Mouse (Mus musculus) MEL (cell line): ENCODE data around the gene Plekhg1. TPM values are rescaled to one million over a fixed set of nuclear protein-coding genes. Genes with fewer than 3 reads are reported as not detected.

Experiments used
- DNase-seq: peaks from one replicate; pipeline ENCODE4 v3.0.0; 2011; ENCODE audit warnings: low read depth, low spot score
- H3K27ac ChIP-seq: 2 replicates; pipeline ENCODE4 v1.5.1; 2012; ENCODE audit warnings: low read depth, mild to moderate bottlenecking, control low read depth, low read length, moderate library complexity; ENCODE audit not compliant: control insufficient read depth
- H3K27me3 ChIP-seq, 2 experiments: fragments of 150-350 bp in 1 of 2; sonication (generic) in 1 of 2; 2 replicates each; pipeline ENCODE4 v1.6.1; 2012; ENCODE audit warnings: low read length in 2 of 2, mild to moderate bottlenecking in 2 of 2, improper control_type of control experiment in 1 of 2, moderate library complexity in 1 of 2; ENCODE audit not compliant: insufficient read depth in 2 of 2, control insufficient read depth in 1 of 2
- H3K36me3 ChIP-seq, 2 experiments: 2 replicates each; pipeline ENCODE4 v1.6.1; 2012 to 2014; ENCODE audit warnings: low read length in 2 of 2, improper control_type of control experiment in 1 of 2, inconsistent platforms in 1 of 2, mild to moderate bottlenecking in 1 of 2; ENCODE audit not compliant: insufficient read depth in 2 of 2, control insufficient read depth in 1 of 2
- H3K4me1 ChIP-seq, 2 experiments: fragments of 150-350 bp in 1 of 2; sonication (generic) in 1 of 2; 2 replicates each; pipeline ENCODE4 v1.6.1; 2012; ENCODE audit warnings: low read length in 2 of 2, improper control_type of control experiment in 1 of 2, mild to moderate bottlenecking in 1 of 2; ENCODE audit not compliant: insufficient read depth in 2 of 2, control insufficient read depth in 1 of 2
- H3K4me3 ChIP-seq, 2 experiments: fragments of 150-350 bp in 1 of 2; sonication (generic) in 1 of 2; 2 replicates each; pipeline ENCODE4 v1.5.1; 2012; ENCODE audit warnings: low read depth in 2 of 2, low read length in 2 of 2, mild to moderate bottlenecking in 2 of 2, moderate library complexity in 2 of 2, control low read depth in 1 of 2, improper control_type of control experiment in 1 of 2; ENCODE audit not compliant: control insufficient read depth in 1 of 2, insufficient read depth in 1 of 2
- H3K79me2 ChIP-seq: 2 replicates; pipeline ENCODE4 v1.6.1; 2012; ENCODE audit warnings: mild to moderate bottlenecking, low read length, moderate library complexity; ENCODE audit not compliant: control insufficient read depth, poor library complexity, insufficient read depth
- H3K9ac ChIP-seq: 2 replicates; pipeline ENCODE4 v1.6.1; 2012; ENCODE audit warnings: low read depth, mild to moderate bottlenecking, control low read depth, low read length, moderate library complexity; ENCODE audit not compliant: control insufficient read depth, poor library complexity, severe bottlenecking
- H3K9me3 ChIP-seq: fragments of 150-350 bp; sonication (generic); replicated peaks from 2 replicates; pipeline ENCODE4 v1.6.1; 2012; ENCODE audit warnings: mild to moderate bottlenecking, low read length, improper control_type of control experiment, moderate library complexity; ENCODE audit not compliant: insufficient read depth
- BHLHE40 ChIP-seq: IDR thresholded peaks from 2 replicates; pipeline ENCODE4 v1.6.1; 2012; ENCODE audit warnings: low read depth, mild to moderate bottlenecking, inconsistent platforms, low read length, improper control_type of control experiment, borderline replicate concordance
- CHD2 ChIP-seq: IDR thresholded peaks from 2 replicates; pipeline ENCODE4 v1.6.1; 2011; ENCODE audit warnings: low read length, improper control_type of control experiment
- E2F4 ChIP-seq: IDR thresholded peaks from 2 replicates; pipeline ENCODE4 v1.6.1; 2011; ENCODE audit warnings: low read depth, low read length, improper control_type of control experiment, borderline replicate concordance
- ELF1 ChIP-seq: IDR thresholded peaks from 2 replicates; pipeline ENCODE4 v1.6.1; 2014; ENCODE audit warnings: low read depth, mild to moderate bottlenecking, inconsistent platforms, low read length, improper control_type of control experiment, moderate library complexity
- GABPA ChIP-seq: IDR thresholded peaks from 2 replicates; pipeline ENCODE4 v1.6.1; 2012; ENCODE audit warnings: low read depth, mild to moderate bottlenecking, inconsistent platforms, low read length, improper control_type of control experiment, moderate library complexity
- HCFC1 ChIP-seq: IDR thresholded peaks from 2 replicates; pipeline ENCODE4 v1.6.1; 2012; ENCODE audit warnings: low read depth, mild to moderate bottlenecking, inconsistent platforms, low read length, improper control_type of control experiment, moderate library complexity
- KAT2A ChIP-seq: conservative IDR thresholded peaks from 2 replicates; pipeline ENCODE4 v1.6.1; 2012; ENCODE audit warnings: low read depth, low read length, improper control_type of control experiment, inconsistent platforms
- MAFK ChIP-seq: IDR thresholded peaks from 2 replicates; pipeline ENCODE4 v1.6.1; 2011; ENCODE audit warnings: low read depth, mild to moderate bottlenecking, low read length, improper control_type of control experiment, borderline replicate concordance
- MAX ChIP-seq: IDR thresholded peaks from 2 replicates; pipeline ENCODE4 v1.6.1; 2011; ENCODE audit warnings: low read length, improper control_type of control experiment
- MAZ ChIP-seq: IDR thresholded peaks from 2 replicates; pipeline ENCODE4 v1.6.1; 2012; ENCODE audit warnings: low read depth, mild to moderate bottlenecking, inconsistent platforms, low read length, improper control_type of control experiment
- MYC ChIP-seq: IDR thresholded peaks from 2 replicates; pipeline ENCODE4 v1.6.1; 2011; ENCODE audit warnings: low read depth, mild to moderate bottlenecking, low read length, improper control_type of control experiment, moderate library complexity
- NELFE ChIP-seq: IDR thresholded peaks from 2 replicates; pipeline ENCODE4 v1.6.1; 2011; ENCODE audit warnings: low read depth, low read length, improper control_type of control experiment
- NRF1 ChIP-seq: IDR thresholded peaks from 2 replicates; pipeline ENCODE4 v1.6.1; 2014; ENCODE audit warnings: low read depth, mild to moderate bottlenecking, inconsistent platforms, low read length, improper control_type of control experiment, moderate library complexity; ENCODE audit not compliant: poor library complexity, insufficient read depth, severe bottlenecking
- POLR2AphosphoS2 ChIP-seq: IDR thresholded peaks from 2 replicates; pipeline ENCODE4 v1.6.1; 2011; ENCODE audit warnings: low read length, improper control_type of control experiment
- RCOR1 ChIP-seq: IDR thresholded peaks from 2 replicates; pipeline ENCODE4 v1.6.1; 2012; ENCODE audit warnings: low read depth, mild to moderate bottlenecking, inconsistent platforms, low read length, improper control_type of control experiment
- SIN3A ChIP-seq: IDR thresholded peaks from 2 replicates; pipeline ENCODE4 v1.6.1; 2012; ENCODE audit warnings: low read length, improper control_type of control experiment, inconsistent platforms
- SMC3 ChIP-seq: IDR thresholded peaks from 2 replicates; pipeline ENCODE4 v1.6.1; 2011; ENCODE audit warnings: low read depth, low read length, improper control_type of control experiment
- TCF12 ChIP-seq: IDR thresholded peaks from 2 replicates; pipeline ENCODE4 v1.6.1; 2014; ENCODE audit warnings: low read depth, mild to moderate bottlenecking, inconsistent platforms, low read length, improper control_type of control experiment, moderate library complexity
- UBTF ChIP-seq: IDR thresholded peaks from 2 replicates; pipeline ENCODE4 v1.6.1; 2012; ENCODE audit warnings: low read depth, mild to moderate bottlenecking, inconsistent platforms, low read length, improper control_type of control experiment, moderate library complexity, borderline replicate concordance; ENCODE audit not compliant: insufficient read depth
- USF1 ChIP-seq: IDR thresholded peaks from 2 replicates; pipeline ENCODE4 v1.6.1; 2014; ENCODE audit warnings: low read depth, mild to moderate bottlenecking, inconsistent platforms, low read length, improper control_type of control experiment, moderate library complexity
- USF2 ChIP-seq, 2 experiments: IDR thresholded peaks; 2 replicates each; pipeline ENCODE4 v1.6.1; 2011 to 2012; ENCODE audit warnings: improper control_type of control experiment in 2 of 2, low read length in 2 of 2, borderline replicate concordance in 1 of 2, inconsistent platforms in 1 of 2, low read depth in 1 of 2, mild to moderate bottlenecking in 1 of 2; ENCODE audit not compliant: insufficient read depth in 1 of 2
- ZC3H11A ChIP-seq: IDR thresholded peaks from 2 replicates; pipeline ENCODE4 v1.6.1; 2012; ENCODE audit warnings: low read depth, mild to moderate bottlenecking, inconsistent platforms, low read length, improper control_type of control experiment
- ZKSCAN1 ChIP-seq: IDR thresholded peaks from 2 replicates; pipeline ENCODE4 v1.6.1; 2012; ENCODE audit warnings: low read depth, mild to moderate bottlenecking, inconsistent platforms, low read length, improper control_type of control experiment, moderate library complexity
- ZMIZ1 ChIP-seq: IDR thresholded peaks from 2 replicates; pipeline ENCODE4 v1.6.1; 2012; ENCODE audit warnings: low read depth, mild to moderate bottlenecking, inconsistent platforms, low read length, improper control_type of control experiment, moderate library complexity
- polyA plus RNA-seq, 2 experiments: library from polyadenylated mRNA; stranded (reverse) in 1 of 2; unstranded in 1 of 2; fragments of >175 nt in 1 of 2; fragments of >200 nt in 1 of 2; gene quantifications; 2 replicates each; pipeline versions ENCODE4 v1.2.1 to v1.2.4; 2012; ENCODE audit warnings: low replicate concordance in 2 of 2, low read depth in 1 of 2; ENCODE audit not compliant: insufficient read length in 2 of 2, insufficient read depth in 1 of 2, missing spikeins in 1 of 2
- total RNA-seq: library from RNA; depleted of rRNA; stranded (reverse); fragments of 300-350 nt; gene quantifications from 2 replicates; pipeline ENCODE4 v1.2.3, GENCODE M21; 2012

Plekhg1 gene
- total and polyA plus RNA-seq, 3 experiments = 0.01 TPM; not detected in 2

DNA sequence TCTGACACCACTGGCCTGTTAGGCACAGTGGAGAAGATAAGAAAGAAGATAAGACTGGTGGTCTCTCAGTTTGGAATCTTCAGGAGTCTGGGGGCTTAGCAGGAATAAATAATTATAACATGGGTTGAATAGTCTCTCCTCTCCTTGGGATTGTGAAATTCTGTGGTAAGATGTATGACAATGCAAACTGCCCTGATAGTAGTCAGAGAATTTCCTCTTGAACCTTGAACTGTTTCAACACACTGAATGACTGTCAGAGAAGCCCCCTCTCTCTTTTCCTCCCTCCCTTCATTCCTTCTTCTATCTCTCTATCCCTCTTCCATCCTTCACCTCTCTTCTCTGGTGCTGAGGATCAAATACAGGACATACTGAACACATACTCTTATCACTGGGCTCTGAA, 196.7 kb downstream of the Plekhg1 start:
- Histone ChIP-seq H3K4me1 (no peaks in the 10 kb centered on the region), H3K27me3 (peaks cover 0 to 3% of the 10 kb centered on the region in 2 experiments; a peak in 1 of 4 replicates), H3K9me3 (no peaks in the 10 kb centered on the region), H3K4me3 (no peak overlapping the region), H3K27ac (no peak overlapping the region), H3K9ac (no peak overlapping the region), H3K79me2 (no peaks in the 10 kb centered on the region), H3K36me3 (no peaks in the 10 kb centered on the region)
- no peak for DNase-seq
- TF ChIP-seq ELF1 = no peak
- TF ChIP-seq ZC3H11A = no peak
- TF ChIP-seq HCFC1 = no peak
- no peak for TF ChIP-seq E2F4
- TF ChIP-seq ZKSCAN1 = no peak
- TF ChIP-seq MAX = no peak
- no peak for TF ChIP-seq SMC3
- no peak for TF ChIP-seq TCF12
- no peak for TF ChIP-seq KAT2A

DNA sequence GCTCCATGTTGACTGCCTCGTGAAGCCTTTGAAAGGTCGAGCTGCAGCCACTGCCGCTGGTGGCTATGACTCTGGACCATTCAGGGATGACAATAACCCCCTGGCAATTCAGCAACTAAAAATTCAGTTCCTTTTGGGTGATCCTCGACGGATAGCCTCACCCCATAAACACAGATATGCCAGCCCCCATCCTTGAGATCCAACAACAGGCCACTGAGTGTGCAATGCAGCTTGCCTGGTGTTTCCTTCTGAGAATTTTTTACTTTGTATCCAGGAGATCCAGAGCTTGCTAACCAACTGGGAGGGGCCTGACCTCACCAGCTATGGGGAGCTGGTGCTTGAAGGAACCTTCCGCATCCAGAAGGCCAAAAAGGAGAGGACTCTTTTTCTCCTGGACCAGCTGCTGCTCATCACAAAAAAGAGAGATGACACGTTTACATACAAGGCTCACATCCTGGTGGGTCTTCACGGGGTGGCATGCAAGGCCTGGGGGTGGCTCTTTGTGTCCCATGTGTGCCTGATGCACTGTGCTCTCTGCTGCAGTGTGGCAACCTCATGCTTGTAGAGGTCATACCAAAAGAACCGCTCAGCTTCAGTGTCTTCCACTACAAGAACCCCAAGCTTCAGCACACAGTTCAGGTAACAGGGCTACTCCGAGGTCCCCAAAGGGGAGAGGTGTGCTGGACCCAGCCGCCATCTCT, 199.9 kb downstream of the Plekhg1 start:
- Histone ChIP-seq H3K27ac (no peak overlapping the region), H3K9ac (no peak overlapping the region)

DNA sequence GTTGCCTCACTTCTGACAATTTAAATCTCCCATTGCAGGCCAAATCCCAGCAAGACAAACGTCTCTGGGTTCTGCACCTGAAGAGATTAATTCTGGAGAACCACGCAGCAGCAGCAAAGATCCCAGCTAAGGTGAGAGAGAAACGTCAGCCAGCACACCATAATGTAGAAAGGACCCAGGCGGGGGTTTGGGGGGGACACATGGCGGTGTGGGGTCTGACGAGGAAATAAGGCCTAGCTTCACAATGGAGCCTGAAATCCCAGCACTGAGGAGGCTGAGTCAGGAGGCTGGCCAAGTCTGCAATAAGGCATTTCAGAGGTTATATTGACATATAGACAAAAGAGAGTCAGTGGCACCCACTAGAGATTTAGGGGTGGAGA, 200.4 kb downstream of the Plekhg1 start:
- Histone ChIP-seq H3K27ac (no peak overlapping the region), H3K9ac (no peak overlapping the region), H3K4me3 (no peak overlapping the region), H3K9me3 (no peaks in the 10 kb centered on the region), H3K27me3 (peaks cover 0 to 3% of the 10 kb centered on the region in 2 experiments; a peak in 1 of 4 replicates), H3K4me1 (no peaks in the 10 kb centered on the region), H3K79me2 (no peaks in the 10 kb centered on the region), H3K36me3 (no peaks in the 10 kb centered on the region)
- no peak for DNase-seq
- no peak for TF ChIP-seq E2F4
- no peak for TF ChIP-seq BHLHE40
- TF ChIP-seq SMC3 = no peak
- no peak for TF ChIP-seq UBTF
- TF ChIP-seq ZC3H11A = no peak
- TF ChIP-seq CHD2 = no peak
- TF ChIP-seq MAFK = no peak
- TF ChIP-seq USF1 = no peak

More for the DNA sequence above, 199.9 kb downstream of the Plekhg1 start:
- Histone ChIP-seq H3K36me3 (no peaks in the 10 kb centered on the region), H3K27me3 (peaks cover 0 to 3% of the 10 kb centered on the region in 2 experiments; a peak in 1 of 4 replicates), H3K4me3 (no peak overlapping the region), H3K79me2 (no peaks in the 10 kb centered on the region), H3K4me1 (no peaks in the 10 kb centered on the region), H3K9me3 (no peaks in the 10 kb centered on the region)
- no peak for DNase-seq
- no peak for TF ChIP-seq NELFE
- TF ChIP-seq HCFC1 = no peak
- no peak for TF ChIP-seq CHD2
- TF ChIP-seq POLR2AphosphoS2 = no peak
- TF ChIP-seq ZC3H11A = no peak
- no peak for TF ChIP-seq SIN3A
- no peak for TF ChIP-seq NRF1
- TF ChIP-seq GABPA = no peak
- no peak for TF ChIP-seq MAZ
- no peak for TF ChIP-seq USF2 (IDR thresholded peaks at IDR 0.05; ENCODE audit: borderline replicate concordance in 1 of 2, insufficient read depth in 1 of 2, low read depth in 1 of 2, low read length in 2 of 2)
- TF ChIP-seq RCOR1 = no peak
- no peak for TF ChIP-seq ZMIZ1
- no peak for TF ChIP-seq MYC
